Mouse (Mus musculus): ENCODE data around the gene 9830107B12Rik. TPM values are rescaled to one million over a fixed set of nuclear protein-coding genes. Genes with fewer than 3 reads are reported as not detected.
"Not testable (repeated sequence)": the region's sequence is repeated elsewhere in the genome, so short reads cannot be mapped to it uniquely, and the experiment has no call there.

The 9830107B12Rik gene
- polyA plus RNA-seq (2015; fragmentation: Nextera tagmentation; extraction: Ambion mirVana), result 0.05 TPM in 1 of 2 replicates, not detected in the other

GRCm38 (mm10) chr17:48146120-48146519, at the start of gene 9830107B12Rik:
Gene 9830107B12Rik (minus strand): TSS chr17:48146268.
- Histone ChIP-seq H3K4me3 (no peak within 1 kb of the TSS), H3K27me3 (replicated peaks) (no peaks in the 10 kb centered on the region; the same call in 1 of the 2 replicates), H3K27ac (replicated peaks) (no peak within 1 kb of the TSS), H3K9ac (no peak within 1 kb of the TSS), H3K36me3 (no peaks in the 10 kb centered on the region), H3K4me2 (no peak within 1 kb of the TSS), H3K4me1 (no peaks in the 10 kb centered on the region), H3K9me3 (no peaks in the 10 kb centered on the region; the same call in 1 of the 2 replicates)
- 56% methylated on average over 3 of the region's 3 CpGs for WGBS
- no peak for ATAC-seq (ENCODE audit: extremely low read depth, insufficient number of reproducible peaks, low FRiP score, low TSS enrichment)

GRCm38 (mm10) chr17:48192366-48192765, 46.3 kb upstream of the 9830107B12Rik start:
- Histone ChIP-seq H3K27me3 (replicated peaks) (no peaks in the 10 kb centered on the region), H3K9ac (no peak overlapping the region), H3K4me3 (no peak overlapping the region), H3K4me2 (no peak overlapping the region), H3K9me3 (no peaks in the 10 kb centered on the region), H3K27ac (replicated peaks) (no peak overlapping the region), H3K4me1 (no peaks in the 10 kb centered on the region), H3K36me3 (no peaks in the 10 kb centered on the region)
- ATAC-seq (ENCODE audit: extremely low read depth, insufficient number of reproducible peaks, low FRiP score, low TSS enrichment), result no peak
- WGBS, result 56% methylated on average over 2 of the region's 2 CpGs

DNA sequence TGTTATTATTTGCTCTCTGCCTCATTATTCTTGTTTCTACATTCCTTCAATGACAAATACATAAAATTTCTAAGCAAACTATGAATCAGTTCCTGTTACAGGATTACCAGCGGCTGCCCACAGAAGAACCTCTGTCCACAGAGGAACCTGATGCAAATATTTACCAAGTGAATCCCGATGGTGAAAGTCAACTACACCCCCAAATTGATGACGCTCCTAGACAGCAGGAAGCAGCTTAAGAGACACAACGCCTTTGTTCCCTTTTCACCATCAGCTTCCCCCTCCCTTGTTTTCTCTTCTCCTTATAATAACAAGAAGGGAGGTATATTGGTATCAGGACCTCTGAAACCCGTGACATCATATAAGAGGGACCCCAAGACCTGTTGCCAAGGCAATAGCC, 39.2 kb upstream of the 9830107B12Rik start:
- Histone ChIP-seq H3K27ac (replicated peaks) (no peak overlapping the region), H3K4me1 (no peaks in the 10 kb centered on the region), H3K36me3 (no peaks in the 10 kb centered on the region), H3K27me3 (replicated peaks) (no peaks in the 10 kb centered on the region), H3K9me3 (no peaks in the 10 kb centered on the region), H3K4me3 (no peak overlapping the region), H3K4me2 (no peak overlapping the region), H3K9ac (no peak overlapping the region)
- 67% methylated on average over 5 of the region's 5 CpGs for WGBS
- no peak for ATAC-seq (ENCODE audit: extremely low read depth, insufficient number of reproducible peaks, low FRiP score, low TSS enrichment)

DNA sequence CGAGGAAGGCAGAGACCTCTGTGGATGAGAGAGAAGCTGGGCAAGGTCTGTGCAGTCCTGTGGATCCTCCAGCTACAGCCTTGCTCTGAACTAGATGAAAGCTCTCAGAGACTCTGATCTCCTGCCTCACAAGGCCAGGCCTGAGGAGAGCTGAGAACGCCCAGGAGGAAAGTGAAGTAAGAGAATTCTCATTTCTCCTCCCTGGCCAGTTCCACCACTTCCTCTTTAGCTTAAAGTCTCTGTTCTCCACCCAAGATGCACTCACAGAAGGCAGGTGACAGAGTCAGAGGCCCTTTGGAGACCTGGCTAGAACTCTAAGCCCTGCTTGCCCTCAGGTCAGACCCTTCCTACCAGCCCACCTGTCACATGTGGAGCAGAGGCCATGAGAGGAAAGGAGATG, 21.0 kb upstream of the 9830107B12Rik start, which contains the start of gene A530064D06Rik:
Gene A530064D06Rik, minus strand, starts transcription at position 173 of the 400 bp plus-strand sequence.
- WGBS, result 60% methylated on average over 2 of the region's 2 CpGs
- H3K9ac ChIP-seq; H3K9me3 ChIP-seq; ATAC-seq (ENCODE audit: extremely low read depth, insufficient number of reproducible peaks, low FRiP score, low TSS enrichment); H3K27ac ChIP-seq (replicated peaks); H3K4me3 ChIP-seq; H3K4me2 ChIP-seq; H3K36me3 ChIP-seq; H3K27me3 ChIP-seq (replicated peaks); H3K4me1 ChIP-seq: not testable (repeated sequence)

DNA sequence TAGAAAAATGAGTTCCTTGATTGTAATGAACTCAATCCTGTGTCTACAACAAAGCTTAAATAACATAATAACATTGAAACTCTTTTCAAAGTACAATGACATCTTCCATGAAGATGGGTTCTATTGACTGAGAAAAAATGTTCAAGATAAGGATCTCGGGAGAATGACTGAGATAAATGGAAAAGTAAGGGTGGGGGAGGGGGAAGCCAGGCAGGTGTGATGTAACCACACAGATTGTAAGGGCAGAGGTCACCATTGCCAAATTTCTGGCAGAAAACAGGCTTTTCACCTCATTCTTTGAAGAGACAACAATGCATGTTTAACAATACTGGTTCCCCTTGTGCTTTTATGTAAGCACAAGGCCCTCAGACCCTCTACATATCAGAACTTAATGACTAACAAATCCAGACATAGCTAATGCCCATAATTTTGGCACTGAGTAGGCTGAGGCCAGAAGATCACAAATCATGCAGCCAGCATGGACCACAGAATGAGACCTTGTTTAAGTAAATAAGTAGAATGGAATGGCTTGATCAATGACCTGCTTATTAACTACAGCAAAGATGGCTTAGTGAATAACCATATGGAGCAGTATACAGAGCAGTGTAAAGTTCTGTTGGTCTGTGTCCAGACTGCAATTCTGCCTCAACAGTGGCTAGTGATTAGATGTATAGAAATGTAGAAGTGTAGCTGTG, 11.5 kb upstream of the 9830107B12Rik start:
- Histone ChIP-seq H3K27me3 (replicated peaks) (no peaks in the 10 kb centered on the region), H3K4me3 (no peak overlapping the region), H3K9ac (no peak overlapping the region), H3K36me3 (no peaks in the 10 kb centered on the region), H3K4me2 (no peak overlapping the region), H3K27ac (replicated peaks) (no peak overlapping the region), H3K9me3 (peaks cover 13% of the 10 kb centered on the region; the same call in 1 of the 2 replicates), H3K4me1 (no peaks in the 10 kb centered on the region)
- no peak for ATAC-seq (ENCODE audit: extremely low read depth, insufficient number of reproducible peaks, low FRiP score, low TSS enrichment)
- WGBS, result 34% methylated on average over 1 of the region's 1 CpGs

- Histone ChIP-seq H3K27me3 (replicated peaks) (no peaks in the 10 kb centered on the region), H3K4me3 (no peak overlapping the region), H3K9ac (no peak overlapping the region), H3K9me3 (no peaks in the 10 kb centered on the region), H3K36me3 (no peaks in the 10 kb centered on the region), H3K27ac (replicated peaks) (no peak overlapping the region), H3K4me2 (no peak overlapping the region), H3K4me1 (no peaks in the 10 kb centered on the region)
- 78% methylated on average over 2 of the region's 2 CpGs for WGBS
- ATAC-seq (ENCODE audit: extremely low read depth, insufficient number of reproducible peaks, low FRiP score, low TSS enrichment), result no peak
Observed at GRCm38 (mm10) chr17:48132810-48133209, 13.3 kb downstream of the 9830107B12Rik start.

DNA sequence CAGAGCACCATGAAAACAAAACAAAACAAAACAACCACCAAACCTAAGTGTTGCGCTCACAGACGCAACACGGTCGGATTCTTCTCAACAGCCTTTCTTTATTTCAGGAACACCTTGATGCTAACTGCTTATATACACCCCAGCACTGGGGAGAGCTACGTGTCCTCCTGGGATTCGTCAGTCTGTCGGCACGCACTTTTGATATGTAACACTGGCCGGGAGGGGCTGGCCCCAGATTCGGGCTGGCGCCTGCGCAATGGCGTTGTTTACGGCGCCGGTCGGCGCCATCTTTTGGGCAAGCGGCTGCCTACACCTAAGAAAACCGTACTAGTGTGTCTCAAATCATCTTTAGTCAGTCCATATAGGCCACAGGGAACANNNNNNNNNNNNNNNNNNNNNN, 25.6 kb downstream of the 9830107B12Rik start:
- WGBS, result 76% methylated on average over 20 of the region's 20 CpGs
- no peaks in the 10 kb centered on the region for H3K4me1 ChIP-seq
- H3K4me3 ChIP-seq, result no peak overlapping the region
- no peak overlapping the region for H3K27ac ChIP-seq (replicated peaks)
- no peak for ATAC-seq (ENCODE audit: extremely low read depth, insufficient number of reproducible peaks, low FRiP score, low TSS enrichment)
- 0 out of 2 replicates have a peak, but pooled peaks cover 5% of the 10 kb centered on the region for H3K27me3 ChIP-seq (replicated peaks)
- no peaks in the 10 kb centered on the region for H3K9me3 ChIP-seq
- H3K36me3 ChIP-seq, result no peaks in the 10 kb centered on the region
- H3K4me2 ChIP-seq, result no peak overlapping the region
- no peak overlapping the region for H3K9ac ChIP-seq

GRCm38 (mm10) chr17:48119656-48120055, 26.4 kb downstream of the 9830107B12Rik start:
- Histone ChIP-seq H3K36me3 (no peaks in the 10 kb centered on the region), H3K4me3 (no peak overlapping the region), H3K4me1 (no peaks in the 10 kb centered on the region), H3K9ac (no peak overlapping the region), H3K4me2 (no peak overlapping the region), H3K9me3 (no peaks in the 10 kb centered on the region), H3K27ac (replicated peaks) (no peak overlapping the region), H3K27me3 (replicated peaks) (0 out of 2 replicates have a peak, but pooled peaks cover 3% of the 10 kb centered on the region)
- ATAC-seq (ENCODE audit: extremely low read depth, insufficient number of reproducible peaks, low FRiP score, low TSS enrichment), result no peak
- 17% methylated on average over 3 of the region's 3 CpGs for WGBS

DNA sequence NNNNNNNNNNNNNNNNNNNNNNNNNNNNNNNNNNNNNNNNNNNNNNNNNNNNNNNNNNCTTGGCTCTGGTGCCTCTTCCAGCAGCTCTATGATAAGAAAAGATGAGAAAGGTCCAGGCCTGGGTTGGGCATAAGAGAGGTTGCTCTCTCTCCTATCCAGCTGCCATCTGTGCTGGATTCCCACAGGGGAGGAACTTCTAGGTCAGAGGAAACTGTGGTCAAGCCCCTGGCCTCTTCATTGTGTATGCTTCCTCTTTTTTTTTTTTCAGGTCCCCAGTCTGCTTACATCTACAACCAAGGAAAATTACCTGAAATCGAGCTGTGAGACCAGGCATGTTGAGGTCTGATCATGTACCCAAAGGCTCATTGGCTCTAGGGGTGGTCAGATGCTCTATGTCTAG, 27.5 kb downstream of the 9830107B12Rik start:
- no peaks in the 10 kb centered on the region for H3K36me3 ChIP-seq
- no peak overlapping the region for H3K4me3 ChIP-seq
- H3K9ac ChIP-seq, result no peak overlapping the region
- ATAC-seq (ENCODE audit: extremely low read depth, insufficient number of reproducible peaks, low FRiP score, low TSS enrichment), result no peak
- H3K4me1 ChIP-seq, result no peaks in the 10 kb centered on the region
- H3K4me2 ChIP-seq, result no peak overlapping the region
- H3K9me3 ChIP-seq, result peaks cover 5% of the 10 kb centered on the region
- 50% methylated on average over 1 of the region's 1 CpGs for WGBS
- H3K27ac ChIP-seq (replicated peaks), result no peak overlapping the region
- H3K27me3 ChIP-seq (replicated peaks), result 0 out of 2 replicates have a peak, but pooled peaks cover 3% of the 10 kb centered on the region

DNA sequence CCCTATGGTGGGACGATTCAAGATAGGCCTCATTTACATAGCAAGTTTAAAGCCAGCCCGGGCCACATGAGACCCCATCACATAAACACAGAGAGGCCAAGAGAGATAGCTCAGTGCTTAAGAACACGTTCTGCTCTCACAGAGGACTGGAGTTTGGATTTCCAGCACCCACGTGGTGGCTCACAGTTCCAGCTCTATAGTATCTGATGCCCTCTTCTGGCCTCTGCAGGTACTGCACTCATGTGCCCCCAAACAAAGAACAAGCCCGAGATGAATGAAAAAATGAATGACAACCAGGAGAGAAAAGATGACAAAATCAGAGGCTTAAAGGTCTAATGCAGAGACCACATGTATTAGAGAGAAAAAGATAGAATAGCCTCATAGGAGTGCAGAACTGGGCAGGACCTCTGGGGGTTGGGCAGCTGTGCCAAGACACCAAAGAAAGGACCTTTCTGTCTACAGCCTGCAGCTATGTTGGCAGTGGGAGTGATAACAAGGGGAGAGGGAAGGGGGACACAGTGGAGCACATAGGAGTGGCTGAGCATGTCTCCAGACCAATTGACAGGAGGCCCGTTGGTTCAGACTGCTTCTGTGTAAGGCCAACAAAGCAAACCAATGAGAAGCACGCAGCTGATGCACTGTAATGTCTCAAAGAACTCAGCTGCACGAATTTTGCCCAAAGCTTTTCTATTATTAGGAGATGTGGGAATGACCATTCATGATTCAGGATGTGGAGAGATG, 35.4 kb downstream of the 9830107B12Rik start:
- H3K4me2 ChIP-seq, result no peak overlapping the region
- H3K4me1 ChIP-seq, result no peaks in the 10 kb centered on the region
- H3K4me3 ChIP-seq, result no peak overlapping the region
- 41% methylated on average over 8 of the region's 8 CpGs for WGBS
- no peak for ATAC-seq (ENCODE audit: extremely low read depth, insufficient number of reproducible peaks, low FRiP score, low TSS enrichment)
- no peaks in the 10 kb centered on the region for H3K36me3 ChIP-seq
- no peak overlapping the region for H3K27ac ChIP-seq (replicated peaks)
- H3K9ac ChIP-seq, result no peak overlapping the region
- peaks cover 8% of the 10 kb centered on the region for H3K9me3 ChIP-seq
- H3K27me3 ChIP-seq (replicated peaks), result no peaks in the 10 kb centered on the region

- 68% methylated on average over 3 of the region's 3 CpGs for WGBS
- H3K4me2 ChIP-seq, result no peak overlapping the region
- no peak overlapping the region for H3K9ac ChIP-seq
- no peak overlapping the region for H3K4me3 ChIP-seq
- no peak overlapping the region for H3K27ac ChIP-seq (replicated peaks)
- H3K27me3 ChIP-seq (replicated peaks), result no peaks in the 10 kb centered on the region
- no peaks in the 10 kb centered on the region for H3K4me1 ChIP-seq
- no peaks in the 10 kb centered on the region for H3K36me3 ChIP-seq
- ATAC-seq (ENCODE audit: extremely low read depth, insufficient number of reproducible peaks, low FRiP score, low TSS enrichment), result no peak
- H3K9me3 ChIP-seq, result peaks cover 2% of the 10 kb centered on the region; the same call in 1 of the 2 replicates
Observed at GRCm38 (mm10) chr17:48108520-48108919, 37.5 kb downstream of the 9830107B12Rik start.
